Mouse (Mus musculus) midbrain, postnatal 0 days (tissue): Measurements from ENCODE around the gene Hoxc8. TPM values are rescaled to one million over a fixed set of nuclear protein-coding genes. Genes with fewer than 3 reads are reported as not detected.
A peak's percentile ranks its signal among the peaks of the same experiment; 100 is the strongest.

Experiments
- ATAC-seq: fragments of 200-750 bp; cut with Nextera tagmentation; 2 replicates; pipeline ENCODE4 v1.8.0; 2017; ENCODE audit warnings: moderate number of reproducible peaks, mild to moderate bottlenecking, moderate TSS enrichment, moderate library complexity; ENCODE audit not compliant: low FRiP score
- DNase-seq: peaks from one replicate; pipeline ENCODE4 v3.0.0-alpha.2; 2015; ENCODE audit warnings: low spot score
- H3K27ac ChIP-seq: fragments of 300-500 bp; sonication (generic); 2 replicates; pipeline ENCODE4 v1.5.1; 2014; ENCODE audit warnings: low read depth, mild to moderate bottlenecking, low read length, mixed read lengths
- H3K27me3 ChIP-seq: fragments of 300-500 bp; sonication (generic); 2 replicates; pipeline ENCODE4 v1.6.1; 2014; ENCODE audit warnings: low read length, control low read depth, mixed read lengths; ENCODE audit not compliant: insufficient read depth
- H3K36me3 ChIP-seq: fragments of 300-500 bp; sonication (generic); 2 replicates; pipeline ENCODE4 v1.6.1; 2014; ENCODE audit warnings: low read length, control low read depth, mixed read lengths; ENCODE audit not compliant: insufficient read depth
- H3K4me1 ChIP-seq: fragments of 300-500 bp; sonication (generic); 2 replicates; pipeline ENCODE4 v1.6.1; 2014; ENCODE audit warnings: mild to moderate bottlenecking, control low read depth, antibody characterized with exemption, low read length, mixed read lengths; ENCODE audit not compliant: insufficient read depth
- H3K4me2 ChIP-seq: fragments of 300-500 bp; sonication (generic); 2 replicates; pipeline ENCODE4 v1.6.1; 2014; ENCODE audit warnings: low read depth, mild to moderate bottlenecking, low read length, mixed read lengths; ENCODE audit not compliant: poor library complexity, severe bottlenecking
- H3K4me3 ChIP-seq: fragments of 300-500 bp; sonication (generic); 2 replicates; pipeline ENCODE4 v1.5.1; 2014; ENCODE audit warnings: low read depth, mild to moderate bottlenecking, low read length, moderate library complexity
- H3K9ac ChIP-seq: fragments of 300-500 bp; sonication (generic); replicated peaks from 2 replicates; pipeline ENCODE4 v1.6.1; 2014; ENCODE audit warnings: mild to moderate bottlenecking, low read length, moderate library complexity, mixed read lengths; ENCODE audit not compliant: poor library complexity, severe bottlenecking
- H3K9me3 ChIP-seq: fragments of 300-500 bp; sonication (generic); 2 replicates; pipeline ENCODE4 v1.6.1; 2016; ENCODE audit warnings: low read length, control low read depth
- CTCF ChIP-seq: IDR thresholded peaks from 2 replicates; pipeline ENCODE4 v1.5.1; 2016; ENCODE audit warnings: antibody characterized with exemption, mild to moderate bottlenecking
- WGBS: fragments of 180-500 bp; shearing (Covaris S2); extraction: QIAGEN DNeasy Blood & Tissue Kit; methylation state at CpG from one replicate; pipeline ENCODE4 v1.1.7; 2014; 5-methylcytosine and 5-hydroxymethylcytosine counted together
- polyA plus RNA-seq: library from polyadenylated mRNA; unstranded; fragments of >200 nt; fragmentation: Nextera tagmentation; extraction: Ambion mirVana; gene quantifications from 2 replicates; pipeline ENCODE4 v1.2.1, GENCODE M21; 2015
- total RNA-seq: library from RNA; depleted of rRNA; stranded (reverse); fragments of >200 nt; gene quantifications from 2 replicates; pipeline ENCODE4 v1.2.3, GENCODE M21; 2014

The Hoxc8 gene
- total and polyA plus RNA-seq, 2 experiments from 2014 or later: not detected

GRCm38 (mm10) chr15:103032646-103033575 is 42.5 kb downstream of the Hoxc8 start:
- H3K4me2 ChIP-seq: no peak overlapping the region
- H3K4me1 ChIP-seq: no peaks in the 10 kb centered on the region
- DNase-seq: no peak
- no peak overlapping the region for H3K27ac ChIP-seq
- H3K36me3 ChIP-seq: no peaks in the 10 kb centered on the region
- H3K27me3 ChIP-seq: peaks cover 92% of the 10 kb centered on the region
- no peak for TF ChIP-seq CTCF
- no peak overlapping the region for H3K9ac ChIP-seq
- H3K9me3 ChIP-seq: no peaks in the 10 kb centered on the region
- WGBS: 2% methylated on average over 26 of the region's 26 CpGs
- no peak for ATAC-seq
- H3K4me3 ChIP-seq: no peak overlapping the region

DNA sequence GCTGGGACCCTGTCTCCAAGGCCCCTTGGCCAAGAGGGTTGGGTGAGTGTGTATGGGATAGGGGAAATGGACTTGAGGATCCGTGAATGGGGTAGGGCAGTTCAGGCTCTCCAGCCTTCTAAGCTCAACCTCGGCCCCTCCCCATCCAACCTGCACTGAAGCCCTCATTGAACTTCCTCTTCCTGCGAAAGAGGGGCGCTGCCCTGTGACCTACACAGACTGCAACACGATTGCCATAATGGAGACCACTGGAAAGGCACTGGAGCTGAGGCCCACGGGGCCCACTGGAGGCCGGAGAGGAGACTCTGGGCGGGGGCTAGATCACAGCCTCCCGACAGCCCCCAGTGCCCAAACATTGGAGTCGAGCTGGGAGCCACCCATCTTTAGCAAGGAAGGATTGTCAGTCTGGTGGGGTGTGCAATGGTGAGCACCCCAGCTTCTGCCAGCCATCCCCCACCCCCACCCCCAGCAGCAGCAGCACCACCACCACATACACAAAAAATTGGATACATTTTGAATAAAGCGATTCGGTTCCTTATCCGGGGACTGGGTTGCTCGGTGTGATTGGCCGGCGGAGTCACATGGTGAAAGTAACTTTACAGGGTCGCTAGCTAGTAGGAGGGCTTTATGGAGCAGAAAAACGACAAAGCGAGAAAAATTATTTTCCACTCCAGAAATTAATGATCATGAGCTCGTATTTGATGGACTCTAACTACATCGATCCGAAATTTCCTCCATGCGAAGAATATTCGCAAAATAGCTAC is 43.8 kb downstream of the Hoxc8 start:
- Histone ChIP-seq H3K4me3 (no peak overlapping the region), H3K27ac (no peak overlapping the region), H3K4me1 (no peaks in the 10 kb centered on the region), H3K36me3 (no peaks in the 10 kb centered on the region), H3K4me2 (no peak overlapping the region), H3K9ac (no peak overlapping the region), H3K9me3 (no peaks in the 10 kb centered on the region), H3K27me3 (peaks cover 92% of the 10 kb centered on the region)
- DNase-seq (peak; percentile 57), ATAC-seq (no peak)
- no peak for TF ChIP-seq CTCF
- WGBS: 1% methylated on average over 24 of the region's 24 CpGs

DNA sequence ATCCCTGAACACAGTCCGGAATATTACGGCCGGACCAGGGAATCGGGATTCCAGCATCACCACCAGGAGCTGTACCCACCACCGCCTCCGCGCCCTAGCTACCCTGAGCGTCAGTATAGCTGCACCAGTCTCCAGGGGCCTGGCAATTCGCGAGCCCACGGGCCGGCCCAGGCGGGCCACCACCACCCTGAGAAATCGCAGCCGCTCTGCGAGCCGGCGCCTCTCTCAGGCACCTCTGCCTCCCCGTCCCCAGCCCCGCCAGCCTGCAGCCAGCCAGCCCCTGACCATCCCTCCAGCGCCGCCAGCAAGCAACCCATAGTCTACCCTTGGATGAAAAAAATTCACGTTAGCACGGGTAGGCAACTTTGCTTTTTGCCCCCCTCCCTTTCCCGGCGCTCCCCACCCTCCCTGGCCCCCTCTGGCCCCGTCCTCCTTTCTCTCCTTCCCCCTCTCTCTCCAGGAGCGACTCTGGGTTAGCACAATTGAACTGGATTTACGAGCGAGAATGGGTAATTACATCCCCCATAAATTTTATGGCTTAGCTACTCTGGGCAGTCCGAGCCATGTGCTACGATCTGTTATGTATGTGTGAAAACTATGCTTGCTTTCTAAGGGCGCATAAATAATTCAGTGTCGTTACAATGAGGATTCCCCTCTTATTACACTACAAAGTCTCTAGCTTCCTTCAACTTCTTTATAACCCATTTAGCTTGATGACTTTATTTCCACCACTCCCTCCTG is 44.6 kb downstream of the Hoxc8 start:
- Histone ChIP-seq H3K9ac (no peak overlapping the region), H3K36me3 (no peaks in the 10 kb centered on the region), H3K9me3 (no peaks in the 10 kb centered on the region), H3K4me2 (no peak overlapping the region; the same call in 1 of the 2 replicates), H3K4me1 (no peaks in the 10 kb centered on the region), H3K27ac (no peak overlapping the region), H3K27me3 (peaks cover 95% of the 10 kb centered on the region), H3K4me3 (no peak overlapping the region)
- no peak for DNase-seq
- no peak for TF ChIP-seq CTCF
- WGBS: under 1% methylated on average over 33 of the region's 34 CpGs
- ATAC-seq: no peak

GRCm38 (mm10) chr15:103035548-103035881 is 45.1 kb downstream of the Hoxc8 start:
- H3K4me1 ChIP-seq: no peaks in the 10 kb centered on the region
- H3K27me3 ChIP-seq: peaks cover 96% of the 10 kb centered on the region
- DNase-seq: no peak
- H3K4me2 ChIP-seq: no peak overlapping the region; the same call in 1 of the 2 replicates
- H3K9ac ChIP-seq: no peak overlapping the region
- H3K27ac ChIP-seq: no peak overlapping the region
- H3K9me3 ChIP-seq: no peaks in the 10 kb centered on the region
- no peak for ATAC-seq
- H3K4me3 ChIP-seq: no peak overlapping the region
- no peak for TF ChIP-seq CTCF
- no peaks in the 10 kb centered on the region for H3K36me3 ChIP-seq
- WGBS: 1% methylated on average over 14 of the region's 14 CpGs

- H3K4me2 ChIP-seq: no peak overlapping the region
- no peak overlapping the region for H3K9ac ChIP-seq
- no peak for DNase-seq
- H3K36me3 ChIP-seq: no peaks in the 10 kb centered on the region
- H3K4me1 ChIP-seq: no peaks in the 10 kb centered on the region
- 28% methylated on average over 1 of the region's 1 CpGs for WGBS
- H3K4me3 ChIP-seq: no peak overlapping the region
- no peak for ATAC-seq
- no peak for TF ChIP-seq CTCF
- H3K27me3 ChIP-seq: peaks cover 98% of the 10 kb centered on the region
- no peaks in the 10 kb centered on the region for H3K9me3 ChIP-seq
- no peak overlapping the region for H3K27ac ChIP-seq
Observed at GRCm38 (mm10) chr15:103037579-103037978, 47.2 kb downstream of the Hoxc8 start.
